Mouse (Mus musculus): ENCODE data around the gene Rnaset2a. TPM values are rescaled to one million over a fixed set of nuclear protein-coding genes. Genes with fewer than 3 reads are reported as not detected.
"Not testable (repeated sequence)": the region's sequence is repeated elsewhere in the genome, so short reads cannot be mapped to it uniquely, and the experiment has no call there.

Gene Rnaset2a
- polyA plus RNA-seq, 1 experiment = 5.0 TPM

GRCm38 (mm10) chr17:8116378-8116777 is 31.5 kb downstream of the Rnaset2a start:
- not testable (repeated sequence) for H3K27ac ChIP-seq (ENCODE audit: insufficient read depth, low read length); H3K4me3 ChIP-seq (ENCODE audit: insufficient read depth, low read length); H3K4me1 ChIP-seq (ENCODE audit: control insufficient read depth, insufficient read depth, low read length)

DNA sequence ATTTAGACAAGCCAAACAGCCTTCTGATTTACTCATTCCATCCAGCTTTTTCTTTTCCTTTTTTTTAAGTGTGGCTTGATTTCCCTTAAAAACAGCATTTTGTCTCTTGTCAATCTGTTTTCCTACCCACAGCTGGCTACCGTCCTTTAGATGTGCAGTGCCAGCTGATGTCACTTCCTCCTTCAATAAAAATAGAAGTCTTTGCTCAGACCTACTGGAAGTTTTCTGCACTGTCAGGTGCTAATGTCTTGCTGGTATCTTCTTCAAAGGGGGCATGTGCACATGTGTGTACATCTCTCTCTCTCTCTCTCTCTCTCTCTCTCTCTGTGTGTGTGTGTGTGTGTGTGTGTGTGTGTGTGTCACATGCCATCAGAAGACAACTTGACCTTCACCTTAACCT is 35.7 kb downstream of the Rnaset2a start:
- not testable (repeated sequence) for H3K4me3 ChIP-seq (ENCODE audit: insufficient read depth, low read length); H3K4me1 ChIP-seq (ENCODE audit: control insufficient read depth, insufficient read depth, low read length); H3K27ac ChIP-seq (ENCODE audit: insufficient read depth, low read length)

DNA sequence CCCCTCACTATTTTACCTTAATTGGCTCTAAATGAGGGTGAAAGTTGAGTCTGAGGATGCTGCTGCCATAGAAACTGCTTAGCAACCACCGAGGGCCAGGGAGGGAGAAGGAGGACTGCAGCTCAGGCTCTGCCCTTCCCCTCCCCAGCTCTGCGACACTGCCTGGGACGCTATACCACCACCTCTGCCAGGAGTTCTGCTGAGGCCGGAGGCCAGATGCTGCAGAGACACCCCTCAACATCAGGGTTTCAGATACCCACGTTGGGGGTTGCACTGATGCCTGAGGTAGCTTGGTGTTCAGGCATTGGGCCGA is 46.6 kb downstream of the Rnaset2a start:
- not testable (repeated sequence) for H3K4me1 ChIP-seq (ENCODE audit: control insufficient read depth, insufficient read depth, low read length); H3K4me3 ChIP-seq (ENCODE audit: insufficient read depth, low read length); H3K27ac ChIP-seq (ENCODE audit: insufficient read depth, low read length)

- not testable (repeated sequence) for H3K4me1 ChIP-seq (ENCODE audit: control insufficient read depth, insufficient read depth, low read length); H3K4me3 ChIP-seq (ENCODE audit: insufficient read depth, low read length); H3K27ac ChIP-seq (ENCODE audit: insufficient read depth, low read length)
These were observed 47.2 kb downstream of the Rnaset2a start for GRCm38 (mm10) chr17:8100405-8101296.

DNA sequence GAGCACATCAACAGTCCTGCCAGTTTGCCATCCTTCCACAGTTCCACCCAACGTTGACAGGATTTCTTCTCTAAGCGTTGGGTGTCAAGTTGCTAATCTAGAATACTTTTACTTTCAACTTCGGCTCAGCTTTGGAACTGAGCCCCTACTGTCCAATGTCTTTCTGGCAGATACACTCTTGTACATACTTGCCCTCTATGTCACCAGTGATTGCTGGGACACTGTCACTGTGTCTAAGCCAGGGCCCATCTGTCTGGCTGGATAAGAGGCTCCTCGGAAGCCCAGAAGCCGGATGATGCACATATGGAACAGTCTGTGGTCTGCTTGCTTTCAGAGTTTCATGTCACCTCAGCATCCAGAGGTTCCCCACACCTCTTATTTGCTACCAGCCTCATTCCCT is 51.7 kb downstream of the Rnaset2a start:
- H3K27ac ChIP-seq (ENCODE audit: insufficient read depth, low read length); H3K4me1 ChIP-seq (ENCODE audit: control insufficient read depth, insufficient read depth, low read length); H3K4me3 ChIP-seq (ENCODE audit: insufficient read depth, low read length): not testable (repeated sequence)

- H3K4me3 ChIP-seq (ENCODE audit: insufficient read depth, low read length); H3K4me1 ChIP-seq (ENCODE audit: control insufficient read depth, insufficient read depth, low read length); H3K27ac ChIP-seq (ENCODE audit: insufficient read depth, low read length): not testable (repeated sequence)
These were observed 52.2 kb downstream of the Rnaset2a start for GRCm38 (mm10) chr17:8095653-8096052.

DNA sequence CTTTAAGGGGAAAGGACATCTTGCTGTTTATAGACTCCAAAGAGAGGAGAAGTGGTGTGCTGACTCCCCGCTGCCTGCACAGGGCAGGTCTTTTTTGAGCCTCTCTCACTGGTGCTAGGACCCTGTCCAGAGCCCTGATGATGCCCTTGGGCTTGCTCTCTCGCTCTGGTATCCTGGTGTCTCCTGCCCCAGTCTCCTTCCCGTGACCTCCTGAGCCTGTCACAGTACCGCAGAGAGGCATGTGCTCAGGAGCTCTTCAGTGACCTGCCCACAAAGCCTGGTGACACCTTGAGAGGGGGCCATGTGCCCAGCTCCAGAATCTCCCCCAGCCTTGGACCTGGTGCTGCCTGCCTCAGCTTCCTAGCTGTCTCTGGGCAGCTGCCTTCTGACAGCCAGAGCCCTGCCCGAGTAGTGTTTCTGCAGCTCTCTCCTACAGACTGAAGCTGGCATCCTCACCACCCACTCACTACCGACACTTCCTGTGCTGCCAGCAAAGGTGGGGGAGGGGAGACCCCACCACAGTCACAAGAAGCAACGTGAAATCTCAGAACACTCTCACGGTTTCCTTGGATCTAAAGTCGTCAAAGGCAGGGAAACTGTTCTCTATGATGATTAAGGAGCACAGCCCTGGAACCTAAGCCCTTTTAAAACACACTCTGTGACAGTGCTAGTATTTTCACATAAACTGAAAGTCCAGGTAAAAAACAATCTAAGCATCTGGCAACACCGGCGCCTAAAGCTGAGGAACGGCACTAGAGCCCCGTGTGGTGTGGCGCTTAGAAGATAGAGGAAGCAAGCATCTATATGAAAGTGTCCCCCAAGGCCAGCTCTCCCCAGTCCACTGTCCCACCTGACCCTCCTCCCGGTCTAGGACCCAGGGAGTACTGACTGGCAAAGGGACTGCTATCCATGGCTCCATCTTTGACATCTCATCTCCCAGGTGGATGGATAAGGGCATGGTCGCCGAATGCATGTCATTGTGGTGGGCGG is 55.1 kb downstream of the Rnaset2a start:
- not testable (repeated sequence) for H3K4me3 ChIP-seq (ENCODE audit: insufficient read depth, low read length); H3K27ac ChIP-seq (ENCODE audit: insufficient read depth, low read length); H3K4me1 ChIP-seq (ENCODE audit: control insufficient read depth, insufficient read depth, low read length)

- H3K27ac ChIP-seq (ENCODE audit: insufficient read depth, low read length); H3K4me3 ChIP-seq (ENCODE audit: insufficient read depth, low read length): not testable (repeated sequence)
These were observed 56.6 kb downstream of the Rnaset2a start for GRCm38 (mm10) chr17:8091320-8091719.

DNA sequence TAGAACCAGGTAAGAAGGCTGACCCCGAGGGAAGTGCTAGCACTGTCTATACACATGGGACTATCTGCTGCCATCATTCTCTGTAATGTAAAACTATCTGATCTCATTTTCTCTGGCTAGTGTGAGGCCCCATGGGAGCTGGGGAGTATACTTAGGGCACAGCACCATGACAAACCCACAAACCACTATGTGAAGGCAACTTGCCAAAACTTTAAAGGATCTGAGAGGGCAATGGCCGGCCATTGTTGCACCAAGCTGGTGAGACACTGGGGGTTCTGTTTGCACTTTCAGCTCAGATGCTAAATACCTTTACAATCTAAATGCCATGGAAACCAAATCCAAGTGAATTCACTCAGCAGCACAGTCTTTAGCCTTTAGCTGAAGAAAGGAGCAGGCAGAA is 78.0 kb downstream of the Rnaset2a start:
- not testable (repeated sequence) for H3K27ac ChIP-seq (ENCODE audit: insufficient read depth, low read length); H3K4me1 ChIP-seq (ENCODE audit: control insufficient read depth, insufficient read depth, low read length); H3K4me3 ChIP-seq (ENCODE audit: insufficient read depth, low read length)

More at GRCm38 (mm10) chr17:8091320-8091719, 56.6 kb downstream of the Rnaset2a start:
- H3K4me1 ChIP-seq (ENCODE audit: control insufficient read depth, insufficient read depth, low read length) = not testable (repeated sequence)

Other genes with a start within 250 kb of the Rnaset2a start
- gene Tagap, start 222.1 kb downstream of the Rnaset2a start, polyA plus RNA-seq (2011; ENCODE audit: insufficient read length, low read depth, missing spikeins) = not detected in 2 replicates
- 41.1 and 43.9 TPM in 2 replicates for gene Rsph3a, start 202.5 kb downstream of the Rnaset2a start, polyA plus RNA-seq (2011; ENCODE audit: insufficient read length, low read depth, missing spikeins)
- gene Gm49673, start 309 bp downstream of the Rnaset2a start, polyA plus RNA-seq (2011; ENCODE audit: insufficient read length, low read depth, missing spikeins) = 0.19 TPM in 1 of 2 replicates, not detected in the other
- 18.1 and 28.1 TPM in 2 replicates for gene Fgfr1op, start 17.4 kb upstream of the Rnaset2a start, polyA plus RNA-seq (2011; ENCODE audit: insufficient read length, low read depth, missing spikeins)
- gene Ccr6, start 87.9 kb upstream of the Rnaset2a start, polyA plus RNA-seq (2011; ENCODE audit: insufficient read length, low read depth, missing spikeins) = not detected in 2 replicates
- 53.0 and 79.3 TPM in 2 replicates for gene Mpc1, start 134.8 kb upstream of the Rnaset2a start, polyA plus RNA-seq (2011; ENCODE audit: insufficient read length, low read depth, missing spikeins)
- gene Sft2d1, start 163.0 kb upstream of the Rnaset2a start, polyA plus RNA-seq (2011; ENCODE audit: insufficient read length, low read depth, missing spikeins) = 47.3 and 56.3 TPM in 2 replicates
- not detected in 2 replicates for gene Prr18, start 189.4 kb upstream of the Rnaset2a start, polyA plus RNA-seq (2011; ENCODE audit: insufficient read length, low read depth, missing spikeins)
- not detected in 2 replicates for gene T2, start 207.9 kb upstream of the Rnaset2a start, polyA plus RNA-seq (2011; ENCODE audit: insufficient read length, low read depth, missing spikeins)

Data from embryonic fibroblast, embryonic 13.5 days (primary cell).